Mouse (Mus musculus) gastrocnemius, postnatal 10 days (tissue): ENCODE data around the gene Olfr1373. TPM values are rescaled to one million over a fixed set of nuclear protein-coding genes. Genes with fewer than 3 reads are reported as not detected.
"Not testable (repeated sequence)": the region's sequence is repeated elsewhere in the genome, so short reads cannot be mapped to it uniquely, and the experiment has no call there.

ENCODE experiments used
- DNase-seq: peaks from one replicate; pipeline ENCODE4 v3.0.0; 2021; ENCODE audit warnings: mixed read lengths
- long read RNA-seq, 2 experiments: library from polyadenylated mRNA; stranded (forward); transcript quantifications; one replicate each; pipeline ENCODE4 v2.0.0; 2021
- total RNA-seq, 2 experiments: library from RNA; stranded (reverse); gene quantifications; 2 replicates each; pipeline ENCODE4 v1.2.3; 2021

Gene Olfr1373
- total RNA-seq = not detected
- long read RNA-seq, experiment 1 = 0 reads
- long read RNA-seq, experiment 2 = 0 reads

GRCm38 (mm10) chr11:52145428-52145827 is at the start of gene Olfr1373:
Gene Olfr1373 (minus strand): TSS chr11:52145528.
- not testable (repeated sequence) for DNase-seq

GRCm38 (mm10) chr11:52180651-52181050 is 35.3 kb upstream of the Olfr1373 start:
- DNase-seq = not testable (repeated sequence)

- not testable (repeated sequence) for DNase-seq
Measured at GRCm38 (mm10) chr11:52179897-52180296, 34.6 kb upstream of the Olfr1373 start.

DNA sequence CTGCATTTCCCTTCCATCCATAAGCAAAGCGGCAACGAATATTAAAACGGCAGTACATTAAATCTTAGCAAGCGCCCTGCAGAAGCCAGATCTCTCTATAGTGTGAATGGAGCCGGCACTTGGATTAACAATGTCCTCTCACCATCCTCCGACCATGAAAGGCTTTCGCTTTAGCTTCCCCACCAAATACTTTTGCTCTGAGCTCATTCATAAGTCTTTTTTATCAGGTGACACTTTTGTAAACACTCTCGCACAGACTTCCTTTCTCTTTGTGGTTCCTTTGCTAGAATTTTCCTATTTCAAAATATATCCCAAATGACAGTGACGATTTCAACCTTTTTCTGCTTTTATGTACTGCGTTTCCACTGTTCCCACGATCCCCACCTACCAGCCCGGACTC is 23.1 kb upstream of the Olfr1373 start:
- DNase-seq = no peak

- DNase-seq = peak; percentile 14
Measured at GRCm38 (mm10) chr11:52167901-52168302, 22.6 kb upstream of the Olfr1373 start.

DNA sequence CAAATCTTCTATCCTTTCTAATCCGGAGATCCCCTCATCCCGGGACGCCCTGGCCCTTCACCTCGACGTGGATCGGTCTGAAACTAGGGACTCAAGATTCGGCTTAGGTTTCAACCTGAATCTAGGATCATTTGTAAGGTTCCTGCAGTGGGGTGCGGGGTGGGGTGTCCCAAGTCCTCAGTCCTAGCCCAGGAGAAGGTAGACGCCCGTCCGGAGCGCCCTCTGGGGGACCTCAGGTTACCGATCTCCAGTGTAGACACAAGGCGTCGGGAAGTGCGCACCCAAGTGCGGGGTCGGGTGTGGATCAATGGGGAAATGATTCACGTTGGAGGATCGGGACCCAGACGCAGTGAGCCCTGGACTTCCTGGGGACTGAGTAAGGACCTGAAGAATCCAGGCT is 21.8 kb upstream of the Olfr1373 start:
- DNase-seq = peak; percentile 17

GRCm38 (mm10) chr11:52163926-52164325 is 18.6 kb upstream of the Olfr1373 start:
- peak; percentile 23 for DNase-seq

DNA sequence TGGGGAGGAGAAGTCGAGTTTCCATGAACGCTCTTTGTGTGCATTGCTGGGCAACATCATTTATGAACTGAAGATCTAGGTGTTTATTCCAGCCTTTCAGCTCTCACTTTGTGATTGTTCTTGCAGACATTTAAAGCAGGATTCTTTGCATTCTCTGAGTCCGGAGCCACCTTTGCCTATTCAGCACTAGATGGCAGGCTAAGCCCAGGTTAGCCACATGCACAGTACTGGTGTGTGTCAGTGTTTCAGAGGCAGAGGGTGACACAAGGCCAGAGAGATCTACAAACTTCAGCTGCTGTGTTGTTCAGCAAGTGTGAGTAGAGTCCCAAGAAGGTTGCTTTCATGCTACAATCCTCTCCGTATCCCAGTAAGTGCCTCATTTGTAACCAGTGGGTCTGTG is 1.7 kb downstream of the Olfr1373 start:
- DNase-seq = peak; percentile 20

DNA sequence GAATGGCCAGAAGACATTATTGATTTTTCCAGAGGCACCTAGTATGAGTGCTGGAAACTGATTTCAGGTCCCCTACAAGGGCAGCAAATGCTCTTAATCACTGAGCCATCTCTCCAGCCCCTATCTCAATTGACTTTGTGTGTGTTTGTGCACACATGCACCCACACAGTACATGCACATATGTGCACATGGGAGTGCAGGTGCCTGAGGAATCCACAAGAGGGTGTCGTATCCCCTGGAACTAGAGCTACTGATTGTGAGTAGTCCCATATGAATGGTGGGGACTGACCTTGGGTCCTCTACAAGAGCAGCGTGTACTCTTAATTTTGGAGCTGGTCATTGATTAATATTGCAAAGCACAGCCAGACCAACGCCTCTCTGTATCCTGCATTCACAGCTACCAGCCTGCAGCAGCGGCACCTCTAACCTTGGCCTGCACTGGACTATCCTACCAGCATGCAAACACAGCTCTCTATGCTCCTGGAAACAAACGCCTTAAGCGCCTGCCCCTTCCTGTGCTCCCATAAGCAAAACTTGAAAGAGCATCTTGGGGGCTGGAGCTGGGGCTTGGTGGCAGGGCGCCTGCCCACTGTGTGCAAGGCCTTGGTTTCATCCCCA is 14.8 kb downstream of the Olfr1373 start:
- no peak for DNase-seq

DNA sequence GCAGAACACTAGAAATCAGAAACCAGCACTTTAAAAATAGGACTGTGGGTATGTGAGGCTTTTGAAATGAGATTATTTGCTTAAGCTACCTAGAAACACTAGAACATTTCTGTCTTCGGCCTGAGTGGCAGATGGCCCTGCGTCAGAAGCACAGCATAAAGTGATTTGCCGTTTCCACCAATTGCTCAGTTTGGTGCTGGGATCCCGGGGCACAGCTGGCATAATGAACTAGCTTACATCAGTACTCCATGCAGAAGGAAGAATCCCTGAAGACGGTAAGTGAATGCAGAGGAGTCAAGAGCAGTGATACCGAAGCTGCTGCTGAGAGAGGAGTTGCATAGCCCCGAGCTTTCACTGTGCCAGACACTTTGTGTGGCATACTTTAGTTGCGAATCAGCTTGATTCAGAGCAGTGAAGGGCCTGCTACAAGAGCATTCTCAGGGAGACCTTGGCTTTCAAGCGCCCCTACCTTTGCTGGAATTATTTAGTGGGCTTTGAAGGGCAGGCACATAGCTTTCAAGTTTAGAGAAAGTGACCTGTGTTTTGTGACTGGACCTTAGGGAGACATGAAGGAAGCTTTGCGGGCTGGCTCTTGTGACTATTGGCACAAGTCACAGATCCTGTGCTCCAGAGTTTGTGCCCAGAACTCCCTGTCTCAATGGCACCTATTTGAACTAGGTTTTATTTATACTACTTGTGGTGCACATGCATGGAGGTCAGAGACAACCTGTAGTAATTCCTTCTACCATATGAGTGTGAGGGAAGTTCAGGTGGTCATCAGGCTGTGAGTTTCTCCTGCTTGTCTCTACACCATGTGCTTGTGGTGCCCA is 15.5 kb downstream of the Olfr1373 start:
- DNase-seq = no peak

DNA sequence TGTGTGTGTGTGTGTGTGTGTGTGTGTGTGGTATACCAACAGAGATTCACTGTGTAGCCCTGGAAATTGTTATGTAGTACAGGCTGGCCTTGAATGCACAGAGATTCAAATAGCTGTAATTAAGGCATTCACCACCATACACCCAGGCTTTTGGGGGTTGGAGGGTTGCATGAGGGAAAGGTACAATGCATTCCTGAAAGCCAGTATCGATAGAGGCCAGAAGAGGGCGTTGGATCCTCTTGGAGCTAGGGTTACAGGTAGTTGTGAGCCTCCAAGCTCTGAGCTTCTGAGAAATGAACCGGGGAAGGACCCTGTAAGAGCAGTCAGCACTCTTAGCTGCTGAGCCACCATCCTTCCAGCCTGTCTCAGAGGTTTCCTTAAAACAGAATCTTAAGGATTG is 16.2 kb downstream of the Olfr1373 start:
- no peak for DNase-seq

DNA sequence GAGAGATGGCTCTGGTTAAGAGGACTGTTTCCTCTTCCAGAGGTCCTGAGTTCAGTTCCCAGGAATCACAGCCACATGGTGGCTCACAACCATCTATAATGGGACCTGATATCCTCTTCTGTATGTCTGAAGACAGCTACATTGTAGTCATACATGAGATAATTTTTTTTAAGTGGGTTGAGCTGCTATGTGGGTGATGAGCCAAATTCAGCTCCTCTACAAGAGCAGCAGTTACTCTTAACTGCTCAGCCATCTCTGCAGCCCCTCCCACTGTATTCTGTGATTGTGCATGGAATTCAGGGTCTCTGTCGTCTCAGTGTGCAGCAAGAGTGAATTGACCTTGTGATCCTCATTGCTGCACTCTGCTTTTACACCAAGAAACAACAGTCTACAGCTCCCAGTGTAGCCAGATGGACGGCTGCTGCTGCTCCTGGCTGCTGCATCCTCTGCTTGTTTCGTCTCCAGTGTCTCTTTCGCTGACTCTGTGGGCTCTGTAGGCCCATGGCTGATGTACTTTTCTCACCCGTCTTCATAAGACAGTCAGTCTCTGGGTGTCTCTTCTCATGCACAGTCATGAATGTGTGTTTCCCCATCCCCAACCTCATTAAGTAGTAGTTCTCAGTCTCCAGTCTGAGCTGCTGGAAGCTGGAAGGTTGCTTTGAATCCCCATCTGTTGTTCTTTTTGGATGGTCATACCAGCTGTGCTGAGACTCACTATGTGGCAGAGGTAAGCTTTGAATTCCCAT is 16.8 kb downstream of the Olfr1373 start:
- no peak for DNase-seq

- DNase-seq = no peak
Measured at GRCm38 (mm10) chr11:52127760-52128159, 17.6 kb downstream of the Olfr1373 start.

GRCm38 (mm10) chr11:52127169-52127568 is 18.2 kb downstream of the Olfr1373 start:
- no peak for DNase-seq

- DNase-seq = no peak
Measured at GRCm38 (mm10) chr11:52124468-52124867, 20.9 kb downstream of the Olfr1373 start.

GRCm38 (mm10) chr11:52122045-52122444 is 23.3 kb downstream of the Olfr1373 start:
- no peak for DNase-seq

DNA sequence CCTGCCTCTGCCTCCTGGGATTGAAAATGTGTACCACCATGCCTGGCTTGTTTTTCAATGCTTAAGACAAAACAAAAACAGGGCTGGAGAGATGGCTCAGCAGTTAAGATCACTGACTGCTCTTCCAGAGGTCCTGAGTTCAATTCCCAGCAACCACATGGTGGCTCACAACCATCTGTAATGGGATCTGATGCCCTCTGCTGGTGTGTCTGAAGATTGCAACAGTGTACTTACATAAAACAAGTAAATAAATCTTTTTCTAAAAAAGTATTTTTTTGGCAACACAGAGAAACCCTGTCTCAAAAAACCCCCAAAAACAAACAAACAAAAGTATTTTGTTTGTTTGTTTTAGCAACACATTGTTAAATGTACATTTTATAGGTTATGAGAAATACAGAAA is 24.9 kb downstream of the Olfr1373 start:
- DNase-seq = not testable (repeated sequence)

DNA sequence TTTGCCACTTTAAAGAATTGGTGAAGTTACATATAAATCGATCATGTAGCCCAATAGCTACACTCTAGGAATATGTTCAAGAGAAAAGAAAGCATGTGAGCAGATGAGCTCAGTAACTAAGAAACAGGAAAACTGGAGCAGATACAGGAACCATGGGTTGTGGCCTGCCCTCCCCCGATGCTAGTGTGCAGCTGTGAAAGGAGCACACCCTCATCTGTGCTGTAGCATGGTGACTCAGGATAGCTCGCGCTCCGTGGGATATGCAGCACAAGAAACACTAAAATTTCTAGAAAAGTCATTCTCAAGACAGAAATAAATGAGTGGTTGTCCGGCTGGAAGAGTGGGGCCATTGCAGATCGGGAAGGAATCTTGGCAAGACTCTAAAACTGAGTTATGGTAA is 28.2 kb downstream of the Olfr1373 start:
- DNase-seq = no peak

DNA sequence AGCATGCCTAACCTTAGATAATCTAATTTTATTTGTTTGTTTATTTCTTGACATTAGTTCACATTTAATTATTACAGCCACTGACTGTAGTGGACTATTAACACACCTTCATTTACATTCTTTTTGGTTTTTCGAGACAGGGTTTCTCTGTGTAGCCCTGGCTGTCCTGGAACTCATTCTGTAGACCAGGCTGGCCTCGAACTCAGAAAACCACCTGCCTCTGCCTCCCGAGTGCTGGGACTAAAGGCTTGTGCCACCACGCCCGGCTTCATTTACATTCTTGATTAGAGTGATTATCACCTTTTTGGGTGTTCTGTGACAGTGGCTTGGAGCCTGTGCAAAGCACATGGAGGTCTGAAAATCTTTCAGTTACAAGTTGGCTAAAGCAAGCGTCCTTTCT is 29.2 kb downstream of the Olfr1373 start:
- DNase-seq = not testable (repeated sequence)

DNA sequence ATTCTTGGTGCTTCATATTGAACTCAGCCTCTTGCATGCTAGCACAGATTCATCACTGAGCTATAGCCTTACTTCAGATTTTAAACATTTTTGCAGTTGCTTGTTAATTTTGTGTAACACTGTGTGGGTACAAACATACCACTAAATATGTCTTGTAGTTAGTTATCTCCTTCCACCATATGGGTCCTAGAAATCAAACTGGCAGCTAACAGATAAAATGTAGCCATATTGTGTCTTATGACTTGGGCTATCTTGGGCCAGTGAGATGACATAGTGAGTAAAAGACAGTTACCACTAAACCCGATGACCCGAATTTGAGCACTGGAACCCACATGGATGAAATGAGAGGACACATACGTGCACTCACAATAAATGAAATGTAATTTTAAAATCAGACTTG is 29.8 kb downstream of the Olfr1373 start:
- DNase-seq = no peak

DNA sequence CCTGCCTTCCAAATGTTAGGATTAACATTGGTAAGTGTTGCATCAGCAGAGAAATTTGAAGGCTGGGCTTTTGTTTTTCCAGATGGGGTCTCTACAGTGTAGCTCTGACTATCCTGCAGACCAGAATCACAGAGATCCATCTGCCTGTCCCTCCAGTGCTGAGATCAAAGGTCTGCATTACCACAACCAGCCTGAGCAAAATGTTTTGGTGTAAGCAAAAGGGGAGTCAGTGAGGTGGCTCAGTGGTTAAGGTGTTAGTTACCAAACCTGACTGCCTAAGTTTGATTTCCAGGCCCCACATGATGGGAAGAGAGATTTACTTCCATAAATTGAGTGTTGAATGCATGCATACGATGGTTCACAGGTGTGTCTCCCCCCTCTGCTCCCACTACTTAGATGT is 35.9 kb downstream of the Olfr1373 start:
- DNase-seq = no peak

DNA sequence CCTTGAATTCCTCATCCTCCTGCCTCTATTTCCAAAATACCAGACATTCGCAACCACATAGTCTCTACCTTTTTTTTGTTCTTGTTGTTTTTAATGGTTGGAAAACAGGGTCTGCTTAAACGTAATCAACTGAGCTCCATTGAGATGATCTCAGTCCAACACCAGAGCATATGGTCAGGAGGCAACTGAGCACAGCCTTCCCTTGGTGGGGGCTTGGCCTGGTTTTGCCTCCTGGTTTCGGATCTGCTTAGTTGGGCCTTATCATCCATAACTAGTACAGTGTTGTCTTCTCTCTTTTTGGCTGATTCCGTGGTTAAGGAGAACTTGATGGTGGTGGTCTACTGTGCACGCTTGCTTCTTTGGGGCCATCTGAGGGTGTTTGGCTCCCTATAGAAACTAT is 36.5 kb downstream of the Olfr1373 start:
- DNase-seq = no peak

- DNase-seq = no peak
Measured at GRCm38 (mm10) chr11:52106438-52106837, 38.9 kb downstream of the Olfr1373 start.
